Mouse (Mus musculus) activated CD4-positive, CD25-positive, alpha-beta regulatory T cell, adult 4 months (primary cell): ENCODE data around the gene Zfp120. TPM values are rescaled to one million over a fixed set of nuclear protein-coding genes. Genes with fewer than 3 reads are reported as not detected.
"Not testable (repeated sequence)": the region's sequence is repeated elsewhere in the genome, so short reads cannot be mapped to it uniquely, and the experiment has no call there.

Experiments used
- ATAC-seq: one replicate; pipeline ENCODE4 v1.8.0; 2017
- polyA plus RNA-seq, 2 experiments: library from polyadenylated mRNA; unstranded; fragments of 100-300 nt; shearing (Covaris generic); gene quantifications; one replicate each; pipeline ENCODE4 v1.2.1; 2017

Zfp120 gene
- polyA plus RNA-seq = 10 to 100 TPM; 31.3 to 33.4 TPM

DNA sequence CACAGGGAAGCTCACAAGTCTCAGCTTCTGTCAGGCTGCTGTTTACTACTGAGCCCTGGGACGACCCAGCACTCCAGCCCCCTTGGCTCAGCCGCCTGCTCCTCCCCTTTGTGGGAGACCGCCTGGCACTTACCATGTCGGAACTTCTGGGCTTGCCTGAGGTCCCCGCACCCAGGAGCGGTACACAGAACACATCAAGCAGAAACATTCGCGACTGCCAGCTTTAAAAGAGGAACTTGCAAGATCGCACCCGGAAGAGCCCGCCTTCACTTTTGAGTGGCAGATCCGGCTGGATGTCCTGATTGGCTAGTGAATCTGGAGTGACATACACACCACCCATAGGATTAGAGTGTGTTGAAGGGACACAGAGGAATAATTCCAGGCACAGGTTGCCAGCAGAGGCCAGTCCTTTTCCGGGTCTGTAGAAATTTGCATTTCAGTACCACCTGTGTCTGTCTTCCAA, at the start of gene Zfp120:
TSS of gene Zfp120 (minus strand) at position 274 of the 463 bp plus-strand sequence.
- ATAC-seq = peak; percentile 98

DNA sequence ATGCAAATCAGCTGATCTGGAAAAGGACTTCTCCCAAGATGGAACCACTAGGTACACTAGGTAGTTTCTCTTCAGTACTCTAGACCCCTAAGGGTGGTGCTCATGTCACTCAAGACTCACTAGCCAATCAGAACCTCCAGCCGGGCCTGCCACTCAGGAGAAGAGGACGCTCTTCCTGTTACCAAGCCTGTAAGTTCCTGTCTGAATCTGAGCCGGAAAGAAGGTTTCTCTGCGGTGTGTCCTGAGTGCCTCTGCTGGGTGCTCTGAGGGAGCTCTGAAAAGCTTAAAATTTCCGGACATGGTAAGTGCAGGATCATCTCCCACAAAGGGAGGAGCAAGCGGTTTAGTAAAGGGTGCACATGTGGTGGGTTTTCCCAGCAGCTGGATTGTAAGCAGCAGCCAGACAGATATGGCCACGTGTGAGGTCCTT, 45.1 kb upstream of the Zfp120 start, which contains the start of gene Gm14139:
TSS of gene Gm14139 (plus strand) at position 186 of the 430 bp plus-strand sequence.
- peak; percentile 66 for ATAC-seq

DNA sequence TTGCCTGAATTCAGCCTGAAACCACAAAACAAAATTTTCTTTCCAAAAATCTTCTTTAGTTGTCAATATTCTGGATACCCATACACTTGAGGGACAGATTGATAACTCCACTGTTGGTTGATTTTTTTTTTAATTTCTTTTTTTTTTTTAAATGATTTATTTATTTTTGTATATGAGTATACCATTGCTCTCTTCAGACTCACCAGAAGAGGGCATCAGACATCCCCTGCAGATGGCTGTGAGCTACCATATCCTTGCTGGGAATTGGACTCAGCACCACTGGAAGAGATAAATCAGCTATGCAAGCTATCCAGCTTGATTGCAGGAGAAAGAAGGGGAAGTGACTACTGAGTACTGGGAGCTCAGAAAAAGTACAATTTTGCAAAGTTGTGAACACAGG, 44.5 kb upstream of the Zfp120 start:
- not testable (repeated sequence) for ATAC-seq

DNA sequence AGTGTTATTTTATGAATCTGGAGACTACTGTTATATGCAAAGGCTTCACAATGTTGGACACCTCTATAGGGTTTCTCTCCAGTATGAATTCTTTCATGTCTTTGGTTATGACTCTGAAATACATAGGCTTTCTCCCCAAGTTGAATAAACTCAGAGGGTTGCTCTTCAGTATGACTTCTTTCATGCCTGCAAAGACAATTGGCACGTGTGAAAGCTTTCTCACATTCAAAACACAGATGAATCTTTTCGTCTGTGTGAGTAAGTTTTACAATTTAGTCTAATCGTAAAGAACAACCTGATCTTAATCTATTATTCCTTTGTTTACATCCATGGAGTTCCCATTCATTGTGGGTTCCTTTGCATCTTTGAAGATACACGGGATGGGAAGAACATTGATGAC, 43.1 kb upstream of the Zfp120 start, which contains the start of gene Gm10770:
TSS of gene Gm10770 (minus strand) at position 101 of the 400 bp plus-strand sequence.
- ATAC-seq = not testable (repeated sequence)

DNA sequence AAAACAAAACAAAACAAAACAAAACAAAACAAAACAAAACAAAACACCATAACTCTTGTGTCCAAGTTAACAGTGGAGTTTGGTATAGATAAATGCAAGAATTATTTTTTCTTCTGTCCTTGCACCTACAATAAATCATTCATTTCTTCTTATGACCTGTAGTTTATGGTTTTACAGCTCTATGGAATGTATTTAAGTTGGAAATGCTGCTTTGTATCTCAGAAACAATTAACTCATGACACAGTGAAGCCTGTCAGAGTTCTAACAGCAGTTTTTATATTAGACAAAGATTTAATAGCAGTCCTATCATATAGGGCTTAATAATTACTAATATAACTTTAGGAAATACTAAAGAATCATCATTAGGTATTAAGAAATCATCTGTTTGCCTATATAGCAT, 37.3 kb upstream of the Zfp120 start:
- ATAC-seq = no peak

DNA sequence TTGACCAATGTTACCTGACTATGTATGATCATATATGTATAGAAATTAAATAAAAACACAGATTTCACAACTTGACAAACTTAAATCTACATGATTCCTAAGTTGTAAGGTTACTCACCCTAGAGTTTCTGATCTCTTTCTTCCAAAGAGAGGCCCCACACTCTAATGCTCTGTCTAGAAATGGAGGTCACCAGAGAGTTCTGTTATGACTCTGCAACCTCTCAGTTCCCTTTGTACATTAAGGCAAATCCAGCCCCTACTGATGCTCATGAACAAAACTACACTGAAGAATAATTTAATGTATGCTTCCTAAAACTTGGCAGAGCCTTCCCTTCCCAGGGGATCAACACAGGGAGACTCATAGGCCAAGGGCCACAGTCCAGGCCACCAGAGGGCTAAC, 30.2 kb upstream of the Zfp120 start:
- ATAC-seq = no peak

DNA sequence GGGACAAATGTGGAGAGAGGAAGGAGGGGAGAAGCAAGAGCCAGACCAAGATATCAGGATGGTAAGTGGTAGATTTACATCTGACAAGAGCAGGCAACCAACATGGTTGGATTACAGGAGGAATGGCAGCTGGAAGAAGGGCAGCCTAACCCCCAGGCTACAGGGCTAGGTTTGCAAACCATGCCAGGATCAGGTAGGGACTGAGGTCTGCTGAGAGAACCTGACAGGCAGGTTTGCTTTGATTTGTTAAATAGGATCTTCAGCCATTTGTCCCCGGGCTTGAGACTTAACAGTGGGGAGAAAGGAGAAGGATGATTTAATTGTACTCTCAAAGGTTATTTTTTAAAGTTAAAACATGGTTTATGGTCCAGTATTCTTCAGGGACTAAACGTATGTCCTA, 3.7 kb downstream of the Zfp120 start:
- ATAC-seq = no peak

DNA sequence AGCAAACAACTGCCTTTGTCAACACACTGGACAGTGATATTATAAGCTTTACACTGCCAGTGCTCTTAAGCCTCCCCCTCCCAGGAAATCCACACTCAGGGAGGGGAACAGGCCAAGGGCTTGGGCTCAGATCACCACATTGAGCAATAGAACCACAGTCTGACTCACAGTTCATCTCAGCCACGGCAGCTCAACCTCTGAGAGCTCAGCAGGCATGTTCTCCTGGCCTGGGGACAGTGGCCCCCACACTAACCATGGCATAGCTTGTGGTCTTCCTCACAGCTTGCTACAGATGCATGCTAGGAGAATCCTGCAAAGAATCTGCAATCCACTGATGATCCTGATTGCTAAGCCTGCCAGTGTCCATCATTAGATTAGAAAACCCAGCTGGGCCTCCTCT, 4.5 kb downstream of the Zfp120 start:
- not testable (repeated sequence) for ATAC-seq

DNA sequence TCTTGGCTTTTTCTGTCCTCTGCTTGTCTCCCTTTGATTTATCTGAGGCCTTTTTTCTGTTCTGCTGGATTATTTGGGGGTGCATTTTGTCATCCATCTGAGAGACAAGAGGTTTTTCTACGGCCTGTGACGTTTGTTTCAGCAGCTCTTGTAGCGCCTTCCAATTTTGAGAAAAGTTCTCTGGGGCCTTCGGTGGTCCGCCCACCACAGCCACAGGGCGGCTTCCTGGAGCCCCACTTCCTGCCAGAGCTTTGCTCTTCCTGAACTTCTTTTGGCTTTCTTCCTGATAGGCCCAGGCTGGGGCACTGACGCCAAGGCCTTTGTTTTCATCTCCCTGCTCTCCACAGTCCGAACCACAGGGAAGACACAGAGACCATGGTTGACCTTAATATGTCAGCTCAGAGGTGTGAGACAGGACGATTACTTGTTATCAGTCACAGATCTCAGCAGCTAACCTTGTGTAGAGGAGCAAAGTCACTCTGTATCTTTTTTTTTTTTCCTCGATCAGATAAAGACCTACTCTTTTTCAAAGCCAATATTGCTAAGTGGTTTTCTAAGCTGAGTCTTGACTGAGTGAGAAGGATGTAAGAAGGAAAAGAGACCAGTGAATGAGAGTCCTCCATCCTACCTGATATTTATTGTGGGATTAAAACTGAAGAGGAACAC, 25.1 kb downstream of the Zfp120 start:
- peak; percentile 50 for ATAC-seq

DNA sequence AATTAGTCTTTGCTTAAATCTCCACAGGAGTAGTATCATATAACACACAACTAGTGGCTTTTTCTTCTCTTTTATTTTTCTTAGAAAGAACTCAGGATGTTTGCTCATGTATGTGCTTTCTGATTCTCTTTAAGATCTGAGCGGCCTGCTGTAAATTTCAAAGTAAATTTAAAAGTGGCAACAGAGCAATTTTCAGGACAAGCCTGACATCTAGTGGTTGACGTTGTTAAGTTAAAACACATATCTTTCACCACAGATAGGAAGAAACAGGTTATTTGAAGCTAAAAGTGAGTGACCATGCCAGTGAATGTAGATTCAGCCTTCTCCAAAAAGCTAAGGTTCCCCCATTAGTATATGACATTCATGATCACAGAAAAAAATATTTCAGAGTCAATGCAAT, 36.9 kb downstream of the Zfp120 start:
- ATAC-seq = peak; percentile 84

Other genes starting within 250 kb of the Zfp120 start
- gene Gm10770, start 43.0 kb upstream of the Zfp120 start, polyA plus RNA-seq = not detected
- under 1 TPM; 0.28 to 0.62 TPM for gene Gm14139, start 45.0 kb upstream of the Zfp120 start, polyA plus RNA-seq
- gene Zfp937, start 81.4 kb upstream of the Zfp120 start, polyA plus RNA-seq = 10 to 100 TPM; 12.6 to 17.7 TPM
- 10 to 100 TPM; 16.3 to 18.4 TPM for gene Gm21994, start 118.9 kb upstream of the Zfp120 start, polyA plus RNA-seq
- gene Gm14124, start 120.8 kb upstream of the Zfp120 start, polyA plus RNA-seq = not detected
- gene Gm10130, start 187.0 kb upstream of the Zfp120 start, polyA plus RNA-seq = 10 to 100 TPM in 1 of 2 experiments, 1 to 10 TPM in 1; 6.7 to 15.5 TPM
- 1 to 10 TPM; 3.5 to 7.5 TPM for gene 3300002I08Rik, start 226.1 kb upstream of the Zfp120 start, polyA plus RNA-seq